Mouse (Mus musculus) retina, embryonic 14.5 days (tissue): ENCODE data around the gene Zfp853.

Source experiments
- DNase-seq: peaks from one replicate; pipeline ENCODE4 v3.0.0-alpha.2; 2015; ENCODE audit warnings: low spot score

Gene Zfp853

GRCm38 (mm10) chr5:143293404-143293803 is at the start of gene Zfp853:
Zfp853 (minus strand) TSS chr5:143293623.
- DNase-seq: no peak

- no peak for DNase-seq
Measured at GRCm38 (mm10) chr5:143339603-143340002, 46.2 kb upstream of the Zfp853 start.

- peak; percentile 49 for DNase-seq
Measured at GRCm38 (mm10) chr5:143336559-143336958, 43.1 kb upstream of the Zfp853 start.

GRCm38 (mm10) chr5:143335089-143335460 is 41.7 kb upstream of the Zfp853 start:
- no peak for DNase-seq

GRCm38 (mm10) chr5:143334418-143335088 is 41.1 kb upstream of the Zfp853 start:
- no peak for DNase-seq

GRCm38 (mm10) chr5:143333872-143334271 is 40.4 kb upstream of the Zfp853 start:
- peak; percentile 96 for DNase-seq

- DNase-seq: peak; percentile 95
Measured at GRCm38 (mm10) chr5:143328690-143329495, 35.5 kb upstream of the Zfp853 start, which contains the start of gene Zdhhc4. Zdhhc4 (minus strand) TSS chr5:143329256.

GRCm38 (mm10) chr5:143317288-143317610 is 23.8 kb upstream of the Zfp853 start:
- no peak for DNase-seq

GRCm38 (mm10) chr5:143316605-143317287 is 23.3 kb upstream of the Zfp853 start:
- no peak for DNase-seq

- DNase-seq: no peak
Measured at GRCm38 (mm10) chr5:143315514-143315888, 22.1 kb upstream of the Zfp853 start.

- peak; percentile 89 for DNase-seq
Measured at GRCm38 (mm10) chr5:143314730-143315513, 21.5 kb upstream of the Zfp853 start, which contains the start of gene E130309D02Rik. E130309D02Rik (minus strand) TSS chr5:143315360.

- peak; percentile 36 for DNase-seq
Measured at GRCm38 (mm10) chr5:143314183-143314729, 20.8 kb upstream of the Zfp853 start.

- DNase-seq: peak; percentile 88
Measured at GRCm38 (mm10) chr5:143311886-143312285, 18.5 kb upstream of the Zfp853 start.

- DNase-seq: no peak
Measured at GRCm38 (mm10) chr5:143309916-143310315, 16.5 kb upstream of the Zfp853 start.

GRCm38 (mm10) chr5:143308825-143309224 is 15.4 kb upstream of the Zfp853 start:
- DNase-seq: no peak

GRCm38 (mm10) chr5:143304251-143304650 is 10.8 kb upstream of the Zfp853 start:
- DNase-seq: no peak

GRCm38 (mm10) chr5:143301296-143301695 is 7.9 kb upstream of the Zfp853 start:
- no peak for DNase-seq

GRCm38 (mm10) chr5:143299686-143300085 is 6.3 kb upstream of the Zfp853 start:
- peak; percentile 58 for DNase-seq

- no peak for DNase-seq
Measured at GRCm38 (mm10) chr5:143298391-143298790, 5.0 kb upstream of the Zfp853 start.

GRCm38 (mm10) chr5:143297986-143298385 is 4.6 kb upstream of the Zfp853 start:
- DNase-seq: no peak

- no peak for DNase-seq
Measured at GRCm38 (mm10) chr5:143295330-143295729, 1.9 kb upstream of the Zfp853 start.

GRCm38 (mm10) chr5:143294862-143295261 is 1.4 kb upstream of the Zfp853 start:
- peak; percentile 25 for DNase-seq
